Mouse (Mus musculus): ENCODE measurements around the gene H2-Eb2. TPM values are rescaled to one million over a fixed set of nuclear protein-coding genes. Genes with fewer than 3 reads are reported as not detected.
"Not testable (repeated sequence)": the region's sequence is repeated elsewhere in the genome, so short reads cannot be mapped to it uniquely, and the experiment has no call there.

The H2-Eb2 gene
- total RNA-seq, 1 experiment from 2014 or later: not detected

- ATAC-seq (replicated peaks; ENCODE audit: low read depth, poor library complexity, severe bottlenecking): peak; percentile 67
These were observed 20.7 kb upstream of the H2-Eb2 start for GRCm38 (mm10) chr17:34304751-34305150.

GRCm38 (mm10) chr17:34305380-34306030 is 20.0 kb upstream of the H2-Eb2 start, which contains the start of gene H2-Eb1:
Gene H2-Eb1 (plus strand): TSS chr17:34305867.
- ATAC-seq (replicated peaks; ENCODE audit: low read depth, poor library complexity, severe bottlenecking): peak; percentile 91

- ATAC-seq (replicated peaks; ENCODE audit: low read depth, poor library complexity, severe bottlenecking): no peak
These were observed 19.1 kb upstream of the H2-Eb2 start for GRCm38 (mm10) chr17:34306407-34306806.

GRCm38 (mm10) chr17:34307216-34307615 is 18.2 kb upstream of the H2-Eb2 start:
- ATAC-seq (replicated peaks; ENCODE audit: low read depth, poor library complexity, severe bottlenecking): no peak

GRCm38 (mm10) chr17:34308161-34308560 is 17.3 kb upstream of the H2-Eb2 start:
- no peak for ATAC-seq (replicated peaks; ENCODE audit: low read depth, poor library complexity, severe bottlenecking)

- no peak for ATAC-seq (replicated peaks; ENCODE audit: low read depth, poor library complexity, severe bottlenecking)
These were observed 16.2 kb upstream of the H2-Eb2 start for GRCm38 (mm10) chr17:34309225-34309624.

GRCm38 (mm10) chr17:34309683-34310385 is 15.6 kb upstream of the H2-Eb2 start:
- peak; percentile 53 for ATAC-seq (replicated peaks; ENCODE audit: low read depth, poor library complexity, severe bottlenecking)

GRCm38 (mm10) chr17:34310526-34310925 is 14.9 kb upstream of the H2-Eb2 start:
- ATAC-seq (replicated peaks; ENCODE audit: low read depth, poor library complexity, severe bottlenecking): not testable (repeated sequence)

- ATAC-seq (replicated peaks; ENCODE audit: low read depth, poor library complexity, severe bottlenecking): no peak
These were observed 13.3 kb upstream of the H2-Eb2 start for GRCm38 (mm10) chr17:34312185-34312584.

GRCm38 (mm10) chr17:34313393-34313792 is 12.1 kb upstream of the H2-Eb2 start:
- ATAC-seq (replicated peaks; ENCODE audit: low read depth, poor library complexity, severe bottlenecking): peak; percentile 88

- no peak for ATAC-seq (replicated peaks; ENCODE audit: low read depth, poor library complexity, severe bottlenecking)
These were observed 11.2 kb upstream of the H2-Eb2 start for GRCm38 (mm10) chr17:34314286-34314685.

- ATAC-seq (replicated peaks; ENCODE audit: low read depth, poor library complexity, severe bottlenecking): no peak
These were observed 10.0 kb upstream of the H2-Eb2 start for GRCm38 (mm10) chr17:34315512-34315911.

GRCm38 (mm10) chr17:34316697-34317096 is 8.8 kb upstream of the H2-Eb2 start:
- ATAC-seq (replicated peaks; ENCODE audit: low read depth, poor library complexity, severe bottlenecking): no peak

GRCm38 (mm10) chr17:34317275-34317674 is 8.2 kb upstream of the H2-Eb2 start:
- ATAC-seq (replicated peaks; ENCODE audit: low read depth, poor library complexity, severe bottlenecking): peak; percentile 68

- ATAC-seq (replicated peaks; ENCODE audit: low read depth, poor library complexity, severe bottlenecking): no peak
These were observed 908 bp downstream of the H2-Eb2 start for GRCm38 (mm10) chr17:34326373-34326772.

- ATAC-seq (replicated peaks; ENCODE audit: low read depth, poor library complexity, severe bottlenecking): peak; percentile 88
These were observed 4.3 kb downstream of the H2-Eb2 start for GRCm38 (mm10) chr17:34329807-34330206.

- no peak for ATAC-seq (replicated peaks; ENCODE audit: low read depth, poor library complexity, severe bottlenecking)
These were observed 5.7 kb downstream of the H2-Eb2 start for GRCm38 (mm10) chr17:34331200-34331599.

GRCm38 (mm10) chr17:34340619-34341402 is 15.3 kb downstream of the H2-Eb2 start:
- ATAC-seq (replicated peaks; ENCODE audit: low read depth, poor library complexity, severe bottlenecking): peak; percentile 85

GRCm38 (mm10) chr17:34344882-34345281 is 19.4 kb downstream of the H2-Eb2 start:
- no peak for ATAC-seq (replicated peaks; ENCODE audit: low read depth, poor library complexity, severe bottlenecking)

GRCm38 (mm10) chr17:34345486-34345885 is 20.0 kb downstream of the H2-Eb2 start:
- no peak for ATAC-seq (replicated peaks; ENCODE audit: low read depth, poor library complexity, severe bottlenecking)

GRCm38 (mm10) chr17:34346041-34346440 is 20.6 kb downstream of the H2-Eb2 start:
- peak; percentile 56 for ATAC-seq (replicated peaks; ENCODE audit: low read depth, poor library complexity, severe bottlenecking)
